Mouse (Mus musculus) layer of hippocampus, adult 11-12 months (tissue): Measurements from ENCODE around the gene Fbxw13.
"Not testable (repeated sequence)": the region's sequence is repeated elsewhere in the genome, so short reads cannot be mapped to it uniquely, and the experiment has no call there.

Experiments used
- DNase-seq: peaks from one replicate; pipeline ENCODE4 v3.0.0; 2022; ENCODE audit warnings: low spot score

Fbxw13 gene

GRCm38 (mm10) chr9:109195875-109196274, at the start of gene Fbxw13:
Gene Fbxw13 (minus strand): TSS chr9:109195975.
- DNase-seq: not testable (repeated sequence)

DNA sequence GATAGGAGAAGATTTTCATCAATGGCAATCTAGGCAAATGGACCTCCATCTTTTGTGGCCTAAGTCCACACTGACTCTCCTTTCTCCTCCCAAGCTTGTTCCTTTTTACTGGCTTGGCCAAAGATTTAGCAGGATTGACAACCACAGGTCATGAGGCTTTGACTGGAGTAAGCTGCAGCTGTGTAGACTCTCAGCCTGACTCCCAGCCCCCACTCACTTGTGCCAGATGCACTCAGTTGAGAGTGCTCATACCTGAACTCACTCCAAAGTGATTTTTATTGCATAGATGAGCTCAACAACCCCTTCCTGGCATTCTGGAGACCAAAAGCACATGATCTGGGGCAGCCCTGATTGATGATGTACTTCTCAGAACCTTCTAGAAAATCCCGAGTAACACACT, 38.9 kb upstream of the Fbxw13 start, which contains the start of gene Fbxw20:
Gene Fbxw20, minus strand, starts transcription at position 101 of the 400 bp plus-strand sequence.
- no peak for DNase-seq

GRCm38 (mm10) chr9:109218449-109218848, 22.7 kb upstream of the Fbxw13 start:
- no peak for DNase-seq

DNA sequence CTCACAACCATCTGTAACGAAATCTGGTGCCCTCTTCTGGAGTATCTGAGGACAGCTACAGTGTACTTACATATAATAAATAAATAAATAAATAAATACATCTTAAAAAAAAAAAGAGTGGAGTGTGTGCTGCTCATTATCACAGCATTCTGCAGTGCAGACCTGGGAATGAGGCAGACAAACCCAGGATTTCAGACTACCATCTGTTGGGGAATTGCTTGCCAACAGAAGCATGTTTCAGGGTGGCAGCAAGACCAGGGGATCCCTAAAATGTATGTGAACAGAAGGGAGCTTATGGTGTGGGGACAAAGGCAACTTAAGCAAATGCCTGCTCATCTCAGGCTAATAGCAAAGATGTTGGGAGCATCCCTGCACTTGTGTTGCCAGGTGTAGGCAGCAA, 5.6 kb upstream of the Fbxw13 start:
- DNase-seq: not testable (repeated sequence)

- DNase-seq: no peak
Observed at GRCm38 (mm10) chr9:109200349-109200748, 4.6 kb upstream of the Fbxw13 start.

DNA sequence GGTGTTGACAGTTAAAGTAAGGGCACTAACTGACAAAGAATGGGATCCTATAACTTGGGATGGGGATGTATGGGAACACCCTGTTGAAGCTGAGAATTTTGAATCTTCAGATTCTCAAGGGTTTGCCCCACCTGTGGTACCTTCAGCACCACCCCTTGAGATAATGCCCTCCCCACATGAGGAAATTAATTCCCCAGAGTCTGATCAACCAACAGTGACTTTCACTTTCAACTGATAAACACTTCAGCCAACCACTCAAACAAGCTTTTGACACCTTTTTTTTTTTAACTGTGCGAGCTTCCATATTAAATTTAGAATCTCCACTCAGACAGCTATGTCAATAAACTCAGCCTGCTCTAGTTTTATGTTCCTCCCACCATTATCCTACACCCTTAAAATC, 3.6 kb upstream of the Fbxw13 start:
- DNase-seq: no peak

DNA sequence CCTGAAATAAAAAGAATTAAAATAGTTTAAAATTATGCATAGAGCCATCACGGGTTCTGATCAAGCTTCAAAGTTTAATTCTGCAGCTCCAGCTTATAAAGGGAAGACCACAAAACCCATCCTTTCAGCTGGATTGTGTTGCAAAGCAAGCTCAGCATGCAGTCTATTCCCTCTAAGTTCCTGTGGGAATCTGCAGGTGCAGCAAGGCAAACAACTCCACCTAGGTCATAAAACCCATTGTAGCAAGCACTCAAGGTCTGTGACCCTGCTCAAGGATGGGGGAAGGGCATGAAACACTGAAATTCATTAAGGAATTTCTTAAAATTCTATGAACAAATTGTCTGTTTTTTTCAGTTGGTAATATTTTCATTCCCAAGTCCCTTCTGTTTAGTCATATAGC, 18.6 kb downstream of the Fbxw13 start:
- DNase-seq: no peak

- no peak for DNase-seq
Observed at GRCm38 (mm10) chr9:109176301-109176700, 19.5 kb downstream of the Fbxw13 start.

DNA sequence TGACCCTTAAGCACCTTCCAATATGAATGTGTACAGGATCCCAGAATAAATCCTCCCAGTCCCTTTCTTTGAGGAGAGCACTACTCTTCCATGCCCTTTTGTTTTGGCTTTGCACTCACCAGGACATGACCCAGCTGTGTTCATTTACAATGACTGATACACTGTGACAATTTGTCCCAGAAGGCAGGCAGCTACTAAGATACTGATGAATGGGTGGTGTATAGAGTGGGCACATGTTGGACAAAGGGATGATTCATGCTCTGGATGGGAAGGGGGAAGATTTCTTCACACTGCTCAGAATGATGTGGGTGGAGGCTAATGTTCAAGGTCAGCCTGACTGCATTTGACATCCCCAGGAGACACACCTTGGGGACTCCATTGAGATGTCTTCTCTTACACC, 28.5 kb downstream of the Fbxw13 start:
- DNase-seq: no peak

DNA sequence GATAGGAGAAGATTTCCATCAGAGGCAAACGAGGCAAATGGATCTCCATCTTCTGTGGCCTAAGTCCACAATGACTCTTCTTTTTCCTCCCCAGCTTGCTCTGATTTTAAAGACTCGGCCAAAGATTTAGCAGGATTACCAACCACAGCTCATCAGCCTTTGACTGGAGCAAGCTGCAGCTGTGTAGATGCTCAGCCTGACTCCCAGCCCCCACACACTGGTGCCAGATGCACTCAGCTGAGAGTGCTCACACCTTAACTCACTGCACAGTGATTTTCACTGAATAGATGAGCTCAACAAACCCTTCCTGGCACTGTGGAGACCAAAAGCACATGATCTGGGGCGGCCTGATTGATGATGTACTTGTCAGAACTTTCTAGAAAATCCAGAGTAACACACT, 33.8 kb downstream of the Fbxw13 start, which contains the start of gene Fbxw21:
Gene Fbxw21, minus strand, starts transcription at position 101 of the 400 bp plus-strand sequence.
- DNase-seq: no peak

- not testable (repeated sequence) for DNase-seq
Observed at GRCm38 (mm10) chr9:109140414-109140813, 55.4 kb downstream of the Fbxw13 start.

DNA sequence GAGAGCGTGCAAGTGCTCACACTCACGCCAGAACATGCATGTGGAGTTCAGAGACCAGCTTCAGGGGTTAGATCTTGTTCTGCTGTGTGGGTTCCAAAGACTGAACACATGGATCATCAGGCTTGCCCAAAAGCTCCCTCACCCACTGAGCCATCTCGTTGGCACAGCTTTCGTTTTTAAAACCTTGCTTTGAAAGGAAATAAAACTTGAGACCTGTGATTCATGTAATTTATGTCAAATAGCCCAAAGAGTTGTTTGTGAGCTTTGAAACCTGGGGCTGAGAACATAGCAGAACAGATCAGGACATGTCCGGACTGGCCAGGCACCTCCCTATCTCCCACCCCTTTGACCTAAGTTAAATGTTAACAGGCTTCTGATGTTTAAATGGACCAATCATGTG, 65.7 kb downstream of the Fbxw13 start:
- DNase-seq: no peak
